Mouse (Mus musculus) cerebellum, adult 2 months (tissue): Measurements from ENCODE around the gene Sln. TPM values are rescaled to one million over a fixed set of nuclear protein-coding genes. Genes with fewer than 3 reads are reported as not detected.

Source experiments
- DNase-seq, 2 experiments: peaks; one replicate each; pipeline ENCODE4 v3.0.0; 2021
- H3K27ac ChIP-seq: fragments of 200-500 bp; 2 replicates; pipeline ENCODE4 v1.5.1; 2012; ENCODE audit warnings: low read length, control low read depth, inconsistent platforms; ENCODE audit not compliant: insufficient read depth
- H3K27me3 ChIP-seq: fragments of 200-500 bp; 2 replicates; pipeline ENCODE4 v1.6.1; 2012; ENCODE audit warnings: inconsistent platforms, mild to moderate bottlenecking, low read length, moderate library complexity; ENCODE audit not compliant: control insufficient read depth, insufficient read depth
- H3K4me1 ChIP-seq: fragments of 200-500 bp; 2 replicates; pipeline ENCODE4 v1.6.1; 2011; ENCODE audit warnings: low read length; ENCODE audit not compliant: control insufficient read depth, insufficient read depth
- H3K4me3 ChIP-seq: fragments of 200-500 bp; replicated peaks from 2 replicates; pipeline ENCODE3; 2011; ENCODE audit warnings: mild to moderate bottlenecking, low read depth, low read length, control low read depth; ENCODE audit not compliant: insufficient read depth
- CTCF ChIP-seq: fragments of 200-500 bp; IDR thresholded peaks from 2 replicates; pipeline ENCODE4 v1.5.1; 2011; ENCODE audit warnings: low read depth, mild to moderate bottlenecking, control low read depth, low read length, moderate library complexity, borderline replicate concordance; ENCODE audit not compliant: insufficient read depth
- POLR2A ChIP-seq: fragments of 200-500 bp; IDR thresholded peaks from 2 replicates; pipeline ENCODE4 v1.6.1; 2011; ENCODE audit warnings: low read length, control low read depth, borderline replicate concordance; ENCODE audit not compliant: insufficient read depth
- WGBS: fragments of 180-500 bp; shearing (Covaris S2); methylation state at CpG from one replicate; pipeline ENCODE4 v1.1.7; 2018; 5-methylcytosine and 5-hydroxymethylcytosine counted together
- polyA plus RNA-seq: library from polyadenylated mRNA; depleted of rRNA; stranded (reverse); fragments of >200 nt; gene quantifications from 2 replicates; pipeline ENCODE4 v1.2.3, GENCODE M21; 2012

Sln gene
- polyA plus RNA-seq, 1 experiment, result 1.3 TPM

DNA sequence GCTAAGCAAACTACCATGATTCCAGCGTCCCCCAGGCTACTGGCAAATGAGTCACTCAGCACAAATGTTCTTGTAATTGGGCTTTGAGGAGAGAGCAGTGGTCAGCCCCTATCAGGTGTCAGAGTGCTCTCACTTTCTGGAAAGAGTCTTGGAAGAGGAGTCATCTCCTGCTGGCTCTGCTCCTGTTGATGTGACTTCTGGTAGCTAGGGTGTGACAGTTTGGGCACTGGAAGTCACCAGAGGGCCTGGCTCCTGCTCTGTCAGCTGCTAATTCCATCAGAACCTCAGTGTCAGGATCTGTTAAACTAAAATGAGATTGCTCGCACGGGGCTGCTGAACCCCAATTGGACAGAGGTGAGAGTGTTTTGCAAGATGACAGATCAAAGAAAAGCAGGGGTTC, 14.9 kb upstream of the Sln start:
- TF ChIP-seq POLR2A (no peak), CTCF (no peak)
- H3K27me3 ChIP-seq, result no peaks in the 10 kb centered on the region; the same call in 1 of the 2 replicates
- H3K27ac ChIP-seq, result no peak overlapping the region
- 33% methylated on average over 3 of the region's 3 CpGs for WGBS
- no peaks in the 10 kb centered on the region for H3K4me1 ChIP-seq
- DNase-seq, result peak in 1 of 2 experiments; percentile 4
- H3K4me3 ChIP-seq, result no peak overlapping the region

- Histone ChIP-seq H3K27me3 (no peaks in the 10 kb centered on the region; the same call in 1 of the 2 replicates), H3K27ac (no peak overlapping the region), H3K4me1 (no peaks in the 10 kb centered on the region), H3K4me3 (no peak overlapping the region)
- TF ChIP-seq CTCF, result no peak
- no peak for TF ChIP-seq POLR2A
- no peak for DNase-seq
- 46% methylated on average over 4 of the region's 4 CpGs for WGBS
Measured at GRCm38 (mm10) chr9:53835976-53836375, 14.0 kb upstream of the Sln start.

GRCm38 (mm10) chr9:53838816-53839215, 11.1 kb upstream of the Sln start:
- 81% methylated on average over 8 of the region's 8 CpGs for WGBS
- no peak overlapping the region for H3K4me3 ChIP-seq
- TF ChIP-seq POLR2A, result no peak
- no peak for TF ChIP-seq CTCF
- no peak for DNase-seq
- H3K27ac ChIP-seq, result no peak overlapping the region
- no peaks in the 10 kb centered on the region; the same call in 1 of the 2 replicates for H3K27me3 ChIP-seq
- H3K4me1 ChIP-seq, result no peaks in the 10 kb centered on the region

DNA sequence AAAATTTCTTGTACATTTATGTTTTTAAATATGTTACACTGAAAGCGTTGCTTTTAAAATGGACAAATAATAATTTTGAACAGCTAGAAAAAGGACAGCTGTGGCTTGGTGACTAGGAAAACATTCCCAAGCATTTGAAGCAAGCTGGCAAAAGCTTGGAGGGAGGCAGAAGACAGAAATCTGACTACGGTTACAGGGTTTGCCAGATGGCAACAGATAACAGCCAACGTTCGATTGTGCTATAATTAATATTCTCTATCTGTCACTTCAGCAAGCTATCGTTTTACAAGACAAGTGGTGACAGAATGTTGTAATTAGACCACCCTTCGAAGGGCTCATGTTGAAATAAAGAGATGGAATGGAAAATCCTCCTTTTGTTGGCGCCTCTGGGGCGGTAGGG, 1.4 kb upstream of the Sln start:
- DNase-seq, result no peak
- H3K4me3 ChIP-seq, result no peak overlapping the region
- H3K4me1 ChIP-seq, result no peaks in the 10 kb centered on the region
- WGBS, result 37% methylated on average over 8 of the region's 8 CpGs
- no peaks in the 10 kb centered on the region for H3K27me3 ChIP-seq
- TF ChIP-seq CTCF (no peak), POLR2A (no peak)
- no peak overlapping the region for H3K27ac ChIP-seq

- H3K27ac ChIP-seq, result no peak overlapping the region
- no peak overlapping the region for H3K4me3 ChIP-seq
- WGBS, result 66% methylated on average over 4 of the region's 4 CpGs
- no peaks in the 10 kb centered on the region for H3K4me1 ChIP-seq
- DNase-seq, result no peak
- TF ChIP-seq POLR2A, result no peak
- no peak for TF ChIP-seq CTCF
- H3K27me3 ChIP-seq, result no peaks in the 10 kb centered on the region
Measured at GRCm38 (mm10) chr9:53852158-53852557, 2.2 kb downstream of the Sln start.

DNA sequence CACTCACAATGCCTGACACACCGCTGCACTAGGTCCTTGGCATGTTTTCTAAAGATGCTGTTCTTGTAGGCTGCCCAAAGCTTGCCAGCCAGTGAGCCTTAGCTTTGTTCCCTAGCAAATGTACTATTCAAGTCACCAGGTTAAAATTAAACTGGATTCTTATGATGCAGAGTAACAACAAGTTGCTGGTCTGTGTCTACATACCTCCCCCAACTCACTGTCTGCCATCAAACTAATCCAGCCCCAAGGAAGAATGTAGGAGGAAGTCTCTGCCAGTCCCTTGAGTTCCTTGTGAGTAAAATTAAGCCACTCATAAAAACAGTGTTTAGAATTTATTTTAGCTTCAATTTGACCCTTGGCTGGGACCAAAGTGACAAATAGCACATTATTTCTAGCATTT, 3.7 kb downstream of the Sln start:
- no peak overlapping the region for H3K27ac ChIP-seq
- TF ChIP-seq POLR2A, result no peak
- TF ChIP-seq CTCF, result no peak
- no peaks in the 10 kb centered on the region for H3K27me3 ChIP-seq
- no peaks in the 10 kb centered on the region for H3K4me1 ChIP-seq
- WGBS, result 59% methylated on average over 1 of the region's 1 CpGs
- no peak for DNase-seq
- no peak overlapping the region for H3K4me3 ChIP-seq

DNA sequence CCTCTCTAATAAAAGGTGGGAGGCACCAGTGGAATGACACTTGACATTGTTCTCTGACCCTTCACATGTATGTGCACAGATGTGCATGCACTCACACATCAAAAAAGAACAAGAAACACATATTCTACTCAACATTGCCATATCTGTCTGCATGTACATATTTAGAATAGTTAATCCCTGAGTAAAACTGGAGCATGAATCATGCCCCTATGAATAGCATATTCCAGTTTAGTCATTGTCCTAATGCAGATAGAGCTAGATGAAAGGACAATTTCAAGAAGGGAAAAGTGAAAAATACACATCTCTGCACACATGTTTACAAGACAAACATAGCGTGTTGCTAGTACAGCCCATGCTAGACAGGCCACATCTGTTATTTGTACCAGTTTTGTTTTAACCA, 4.6 kb downstream of the Sln start:
- Histone ChIP-seq H3K27ac (no peak overlapping the region), H3K27me3 (no peaks in the 10 kb centered on the region)
- no peak for DNase-seq

GRCm38 (mm10) chr9:53857864-53858263, 7.9 kb downstream of the Sln start:
- H3K4me1 ChIP-seq, result no peaks in the 10 kb centered on the region
- WGBS, result 73% methylated on average over 5 of the region's 5 CpGs
- DNase-seq, result no peak
- H3K27me3 ChIP-seq, result no peaks in the 10 kb centered on the region
- H3K4me3 ChIP-seq, result no peak overlapping the region
- no peak for TF ChIP-seq CTCF
- TF ChIP-seq POLR2A, result no peak
- H3K27ac ChIP-seq, result no peak overlapping the region

More for the DNA sequence above, 4.6 kb downstream of the Sln start:
- Histone ChIP-seq H3K4me1 (no peaks in the 10 kb centered on the region), H3K4me3 (no peak overlapping the region)
- no peak for TF ChIP-seq POLR2A
- WGBS, result 96% methylated on average over 1 of the region's 1 CpGs

DNA sequence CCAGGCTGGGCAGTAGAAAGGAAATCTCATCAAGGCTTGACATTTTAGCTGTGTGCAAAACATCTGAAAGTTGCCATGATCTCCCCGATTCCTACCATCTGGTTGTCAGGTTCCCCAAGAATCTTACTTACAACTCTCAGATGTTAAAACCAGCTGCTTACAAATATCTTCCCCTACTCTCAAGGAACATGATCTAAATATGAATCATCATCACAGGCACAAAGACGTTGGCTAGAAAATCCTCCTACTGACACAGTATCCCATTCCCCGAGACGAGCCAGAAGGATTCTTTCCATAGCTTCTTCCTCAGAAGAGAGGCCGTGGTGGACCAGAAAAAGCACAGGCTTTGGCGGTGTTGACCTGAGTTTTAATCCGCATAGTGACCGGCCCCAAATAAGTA, 23.3 kb downstream of the Sln start:
- no peaks in the 10 kb centered on the region for H3K4me1 ChIP-seq
- DNase-seq, result no peak
- no peak overlapping the region for H3K4me3 ChIP-seq
- no peak overlapping the region for H3K27ac ChIP-seq
- H3K27me3 ChIP-seq, result no peaks in the 10 kb centered on the region
- WGBS, result 91% methylated on average over 8 of the region's 8 CpGs
- TF ChIP-seq CTCF, result no peak
- no peak for TF ChIP-seq POLR2A

- WGBS, result 43% methylated on average over 2 of the region's 2 CpGs
- H3K27ac ChIP-seq, result no peak overlapping the region
Measured at GRCm38 (mm10) chr9:53877423-53877822, 27.5 kb downstream of the Sln start.

More at GRCm38 (mm10) chr9:53877423-53877822, 27.5 kb downstream of the Sln start:
- H3K4me3 ChIP-seq, result no peak overlapping the region
- no peak for TF ChIP-seq POLR2A
- no peak for TF ChIP-seq CTCF
- H3K4me1 ChIP-seq, result no peaks in the 10 kb centered on the region
- H3K27me3 ChIP-seq, result no peaks in the 10 kb centered on the region
- DNase-seq, result no peak
